Mouse (Mus musculus): Measurements from ENCODE around the gene Fstl4. TPM values are rescaled to one million over a fixed set of nuclear protein-coding genes. Genes with fewer than 3 reads are reported as not detected.

Gene Fstl4
- 5.7 and 6.7 TPM in 2 replicates for polyA plus RNA-seq (2015; fragmentation: Nextera tagmentation; extraction: Ambion mirVana)

DNA sequence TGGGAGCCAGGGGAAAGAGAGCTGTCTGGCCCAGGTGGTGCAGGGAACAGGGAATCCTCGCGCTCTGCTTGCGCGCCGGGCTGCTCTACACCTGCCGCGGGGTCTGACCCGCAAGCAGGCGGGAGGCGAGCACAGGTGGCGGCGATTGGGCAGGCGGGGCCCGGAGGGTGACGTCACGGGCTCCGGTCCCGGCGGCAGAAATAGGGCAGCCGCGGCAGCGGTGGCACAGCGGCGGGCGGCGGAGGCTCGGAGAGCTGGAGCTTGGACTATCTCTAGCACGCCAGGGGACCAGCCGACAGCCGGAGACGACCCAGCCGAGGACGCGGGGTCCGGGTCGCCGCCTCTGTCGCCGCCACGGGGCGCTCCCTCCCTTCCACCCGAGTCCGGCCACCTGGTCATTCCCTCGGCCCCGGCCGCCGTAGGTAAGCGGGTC lies at the start of gene Fstl4:
TSS of gene Fstl4 (plus strand) at position 174 of the 433 bp plus-strand sequence.
- Histone ChIP-seq H3K4me2 (peak within 1 kb of the TSS; percentile 98), H3K27me3 (peaks cover 37% of the 10 kb centered on the region), H3K36me3 (no peaks in the 10 kb centered on the region), H3K4me1 (replicated peaks) (peaks cover 22% of the 10 kb centered on the region), H3K4me3 (peak within 1 kb of the TSS; percentile 63), H3K27ac (no peak within 1 kb of the TSS), H3K9me3 (replicated peaks) (no peaks in the 10 kb centered on the region), H3K9ac (peak within 1 kb of the TSS; percentile 62)
- WGBS, result 2% methylated on average over 32 of the region's 48 CpGs
- peak; percentile 50; the same call in 1 of the 2 replicates for ATAC-seq (replicated peaks; ENCODE audit: insufficient number of reproducible peaks, insufficient read depth, low FRiP score, low read depth)

- Histone ChIP-seq H3K9me3 (replicated peaks) (no peaks in the 10 kb centered on the region), H3K4me3 (no peak overlapping the region), H3K4me1 (replicated peaks) (no peaks in the 10 kb centered on the region), H3K27me3 (no peaks in the 10 kb centered on the region), H3K36me3 (no peaks in the 10 kb centered on the region), H3K4me2 (no peak overlapping the region), H3K27ac (no peak overlapping the region), H3K9ac (no peak overlapping the region)
- no peak for ATAC-seq (replicated peaks; ENCODE audit: insufficient number of reproducible peaks, insufficient read depth, low FRiP score, low read depth)
- 69% methylated on average over 1 of the region's 1 CpGs for WGBS
Observed at GRCm38 (mm10) chr11:52718570-52718969, 45.9 kb upstream of the Fstl4 start.

- Histone ChIP-seq H3K4me2 (no peak overlapping the region), H3K27me3 (no peaks in the 10 kb centered on the region), H3K4me1 (replicated peaks) (no peaks in the 10 kb centered on the region), H3K27ac (no peak overlapping the region), H3K4me3 (no peak overlapping the region), H3K9me3 (replicated peaks) (no peaks in the 10 kb centered on the region; the same call in 1 of the 2 replicates), H3K9ac (no peak overlapping the region), H3K36me3 (no peaks in the 10 kb centered on the region)
- 73% methylated on average over 6 of the region's 6 CpGs for WGBS
- no peak for ATAC-seq (replicated peaks; ENCODE audit: insufficient number of reproducible peaks, insufficient read depth, low FRiP score, low read depth)
Observed at GRCm38 (mm10) chr11:52721087-52721486, 43.3 kb upstream of the Fstl4 start.

DNA sequence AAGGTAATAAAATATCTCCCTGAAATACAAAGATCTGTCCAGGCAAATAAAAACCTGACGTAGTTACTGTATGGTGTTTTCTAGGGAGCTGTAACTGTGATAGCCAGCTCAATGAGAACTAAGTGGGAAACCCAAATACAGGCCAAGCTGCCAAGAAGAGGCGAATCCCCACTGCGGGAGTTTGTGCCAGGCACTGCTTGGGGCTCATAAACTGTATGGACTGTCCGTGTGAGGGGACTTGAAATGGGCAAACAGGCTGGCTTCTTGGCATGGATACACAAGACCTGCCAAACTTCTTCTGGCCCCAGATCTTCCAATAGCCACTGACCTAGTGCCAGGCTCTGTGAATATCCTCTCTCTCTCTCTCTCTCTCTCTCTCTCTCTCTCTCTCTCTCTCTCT lies 41.7 kb upstream of the Fstl4 start:
- H3K4me1 ChIP-seq (replicated peaks), result no peaks in the 10 kb centered on the region
- no peak overlapping the region for H3K4me2 ChIP-seq
- no peak overlapping the region for H3K27ac ChIP-seq
- no peak overlapping the region for H3K9ac ChIP-seq
- no peaks in the 10 kb centered on the region; the same call in 1 of the 2 replicates for H3K9me3 ChIP-seq (replicated peaks)
- no peaks in the 10 kb centered on the region for H3K27me3 ChIP-seq
- H3K4me3 ChIP-seq, result no peak overlapping the region
- ATAC-seq (replicated peaks; ENCODE audit: insufficient number of reproducible peaks, insufficient read depth, low FRiP score, low read depth), result no peak
- H3K36me3 ChIP-seq, result no peaks in the 10 kb centered on the region
- 82% methylated on average over 4 of the region's 4 CpGs for WGBS

DNA sequence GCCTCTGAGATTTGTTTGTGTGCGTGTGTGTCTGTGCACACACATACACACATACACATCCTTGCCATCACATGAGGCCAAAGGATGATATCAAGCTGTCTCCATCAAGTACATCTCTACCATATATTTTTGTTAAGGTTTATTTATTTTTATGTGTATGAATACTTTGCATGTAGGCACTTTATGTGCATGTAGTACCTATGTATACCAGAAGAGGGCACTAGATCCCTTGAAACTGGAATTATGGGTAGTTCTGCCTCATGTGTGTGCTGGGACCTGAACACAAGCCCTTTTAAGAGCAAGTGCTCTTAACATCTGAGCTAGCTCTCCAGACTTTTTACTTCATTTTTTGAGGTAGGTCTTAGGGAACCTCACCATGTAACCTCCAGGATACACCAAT lies 38.4 kb upstream of the Fstl4 start:
- Histone ChIP-seq H3K9ac (no peak overlapping the region), H3K27me3 (no peaks in the 10 kb centered on the region), H3K4me2 (no peak overlapping the region), H3K4me1 (replicated peaks) (no peaks in the 10 kb centered on the region), H3K9me3 (replicated peaks) (no peaks in the 10 kb centered on the region; the same call in 1 of the 2 replicates), H3K4me3 (no peak overlapping the region), H3K36me3 (no peaks in the 10 kb centered on the region), H3K27ac (no peak overlapping the region)
- no peak for ATAC-seq (replicated peaks; ENCODE audit: insufficient number of reproducible peaks, insufficient read depth, low FRiP score, low read depth)
- 93% methylated on average over 1 of the region's 1 CpGs for WGBS

DNA sequence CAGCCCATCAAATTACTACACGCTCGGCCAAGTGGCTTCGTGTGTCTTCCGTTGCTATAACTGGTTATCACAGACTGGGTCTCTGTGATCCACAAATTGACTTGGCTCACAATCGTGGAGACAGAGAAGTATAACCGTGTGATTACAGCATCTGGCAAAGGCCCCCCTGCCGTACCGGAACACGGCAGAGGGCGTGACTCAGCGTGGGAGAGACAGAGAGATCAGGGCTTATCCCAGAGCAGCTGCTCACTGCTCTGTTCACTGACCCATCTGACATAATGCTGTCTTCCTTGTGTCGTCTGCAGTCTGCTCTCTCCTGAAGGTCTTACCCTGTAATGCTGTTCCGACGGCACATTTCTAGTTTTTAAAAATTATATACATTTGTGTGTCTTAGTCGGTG lies 36.0 kb upstream of the Fstl4 start:
- no peaks in the 10 kb centered on the region for H3K27me3 ChIP-seq
- no peaks in the 10 kb centered on the region for H3K36me3 ChIP-seq
- no peak overlapping the region for H3K9ac ChIP-seq
- no peak for ATAC-seq (replicated peaks; ENCODE audit: insufficient number of reproducible peaks, insufficient read depth, low FRiP score, low read depth)
- WGBS, result 67% methylated on average over 15 of the region's 15 CpGs
- no peaks in the 10 kb centered on the region; the same call in 1 of the 2 replicates for H3K9me3 ChIP-seq (replicated peaks)
- H3K4me3 ChIP-seq, result no peak overlapping the region
- H3K27ac ChIP-seq, result no peak overlapping the region
- no peak overlapping the region for H3K4me2 ChIP-seq
- H3K4me1 ChIP-seq (replicated peaks), result no peaks in the 10 kb centered on the region

DNA sequence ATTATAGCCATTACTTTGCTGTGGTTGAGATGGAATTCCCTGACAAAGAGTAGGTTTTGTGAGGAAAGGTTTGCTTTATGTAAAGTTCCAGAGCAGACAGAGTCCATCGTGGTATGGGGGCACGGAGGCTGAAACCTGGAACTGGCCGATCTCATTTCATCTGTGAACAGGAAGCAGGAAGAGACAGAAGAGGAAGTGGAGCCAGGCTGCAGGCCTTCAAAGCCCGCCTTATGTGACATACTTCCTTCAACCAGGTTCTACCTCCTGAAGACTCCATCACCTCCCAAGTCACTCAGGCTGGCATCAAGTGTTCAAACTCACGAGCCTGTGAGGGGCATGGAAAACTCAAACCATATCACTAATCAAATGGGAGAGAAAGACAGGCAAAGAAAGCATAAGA lies 34.5 kb upstream of the Fstl4 start:
- ATAC-seq (replicated peaks; ENCODE audit: insufficient number of reproducible peaks, insufficient read depth, low FRiP score, low read depth), result no peak
- H3K9me3 ChIP-seq (replicated peaks), result no peaks in the 10 kb centered on the region; the same call in 1 of the 2 replicates
- H3K4me3 ChIP-seq, result no peak overlapping the region
- H3K4me1 ChIP-seq (replicated peaks), result no peaks in the 10 kb centered on the region
- no peak overlapping the region for H3K4me2 ChIP-seq
- WGBS, result 67% methylated on average over 5 of the region's 5 CpGs
- H3K27me3 ChIP-seq, result no peaks in the 10 kb centered on the region
- no peak overlapping the region for H3K27ac ChIP-seq
- no peaks in the 10 kb centered on the region for H3K36me3 ChIP-seq
- no peak overlapping the region for H3K9ac ChIP-seq

DNA sequence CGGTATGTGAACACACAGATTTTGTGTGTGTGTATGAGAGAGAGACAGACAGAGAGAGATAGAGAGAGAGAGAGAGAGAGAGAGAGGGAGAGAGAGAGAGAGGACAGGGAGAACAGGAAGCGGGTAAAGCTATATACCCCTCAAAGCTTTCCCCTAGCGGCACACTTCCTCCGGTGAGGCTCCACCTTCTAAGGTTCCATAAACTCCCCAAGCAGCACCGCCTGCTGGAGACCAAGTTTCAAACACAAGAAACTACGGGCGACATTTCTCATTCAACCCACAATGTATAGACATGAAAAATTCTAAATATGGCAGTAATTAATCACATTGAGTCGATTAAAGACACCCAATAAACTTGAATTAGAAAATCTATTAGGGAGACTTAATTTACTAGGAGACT lies 32.5 kb upstream of the Fstl4 start:
- no peaks in the 10 kb centered on the region for H3K36me3 ChIP-seq

DNA sequence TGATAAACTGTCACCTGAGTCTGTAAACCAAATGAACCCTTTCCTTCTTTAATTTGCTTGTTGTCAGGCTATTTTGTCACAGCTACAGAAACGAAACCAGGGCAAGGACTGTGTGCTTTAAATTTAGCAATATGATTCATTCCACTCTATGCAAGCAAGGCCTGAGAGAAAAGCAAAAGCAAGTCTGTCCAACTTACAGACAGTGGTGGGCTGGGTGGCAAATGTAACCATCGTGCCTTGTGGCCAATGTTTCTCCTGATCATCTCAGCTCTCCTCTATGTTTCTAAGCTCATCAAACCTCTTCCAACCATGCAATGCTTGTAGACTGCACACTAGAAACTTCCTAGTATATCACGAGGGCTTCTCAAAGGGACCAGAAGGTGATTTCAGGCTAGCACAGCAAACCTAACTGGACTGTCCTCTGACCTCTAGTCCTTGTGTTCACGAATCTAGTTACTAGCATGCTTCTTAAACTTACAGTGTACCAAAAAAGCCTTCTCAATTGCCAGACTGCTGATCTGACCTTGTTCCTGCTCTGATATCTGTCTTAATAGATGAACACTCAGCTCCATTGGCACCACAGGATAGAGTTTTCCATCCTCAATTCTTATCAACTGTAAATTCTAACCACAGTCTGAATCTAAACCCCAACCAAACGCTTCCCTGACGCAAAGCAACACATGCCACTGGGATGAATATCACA lies 29.8 kb upstream of the Fstl4 start:
- no peaks in the 10 kb centered on the region for H3K9me3 ChIP-seq (replicated peaks)
- H3K4me3 ChIP-seq, result no peak overlapping the region
- H3K4me2 ChIP-seq, result no peak overlapping the region
- 66% methylated on average over 6 of the region's 6 CpGs for WGBS
- H3K27ac ChIP-seq, result no peak overlapping the region
- no peak overlapping the region for H3K9ac ChIP-seq
- no peaks in the 10 kb centered on the region for H3K27me3 ChIP-seq
- H3K4me1 ChIP-seq (replicated peaks), result 0 out of 2 replicates have a peak, but pooled peaks cover 2% of the 10 kb centered on the region
- H3K36me3 ChIP-seq, result no peaks in the 10 kb centered on the region
- no peak for ATAC-seq (replicated peaks; ENCODE audit: insufficient number of reproducible peaks, insufficient read depth, low FRiP score, low read depth)

More for the DNA sequence above, 32.5 kb upstream of the Fstl4 start:
- no peak overlapping the region for H3K27ac ChIP-seq
- H3K9ac ChIP-seq, result no peak overlapping the region
- ATAC-seq (replicated peaks; ENCODE audit: insufficient number of reproducible peaks, insufficient read depth, low FRiP score, low read depth), result no peak
- 56% methylated on average over 8 of the region's 8 CpGs for WGBS
- 0 out of 2 replicates have a peak, but pooled peaks cover 2% of the 10 kb centered on the region for H3K4me1 ChIP-seq (replicated peaks)
- H3K4me2 ChIP-seq, result no peak overlapping the region
- no peaks in the 10 kb centered on the region for H3K9me3 ChIP-seq (replicated peaks)
- no peaks in the 10 kb centered on the region for H3K27me3 ChIP-seq
- H3K4me3 ChIP-seq, result no peak overlapping the region

- H3K4me1 ChIP-seq (replicated peaks), result peaks cover 3% of the 10 kb centered on the region
- H3K9me3 ChIP-seq (replicated peaks), result no peaks in the 10 kb centered on the region
- no peaks in the 10 kb centered on the region for H3K27me3 ChIP-seq
- no peak overlapping the region for H3K27ac ChIP-seq
- H3K9ac ChIP-seq, result no peak overlapping the region
- H3K4me2 ChIP-seq, result no peak overlapping the region
- H3K4me3 ChIP-seq, result no peak overlapping the region
- no peaks in the 10 kb centered on the region for H3K36me3 ChIP-seq
- WGBS, result 27% methylated on average over 9 of the region's 9 CpGs
- no peak for ATAC-seq (replicated peaks; ENCODE audit: insufficient number of reproducible peaks, insufficient read depth, low FRiP score, low read depth)
Observed at GRCm38 (mm10) chr11:52739187-52739586, 25.2 kb upstream of the Fstl4 start.

- Histone ChIP-seq H3K4me3 (no peak overlapping the region), H3K36me3 (no peaks in the 10 kb centered on the region), H3K27me3 (no peaks in the 10 kb centered on the region), H3K4me1 (replicated peaks) (peaks cover 13% of the 10 kb centered on the region), H3K27ac (no peak overlapping the region), H3K9ac (no peak overlapping the region), H3K9me3 (replicated peaks) (no peaks in the 10 kb centered on the region), H3K4me2 (no peak overlapping the region)
- no peak for ATAC-seq (replicated peaks; ENCODE audit: insufficient number of reproducible peaks, insufficient read depth, low FRiP score, low read depth)
Observed at GRCm38 (mm10) chr11:52740466-52740865, 24.0 kb upstream of the Fstl4 start.

- Histone ChIP-seq H3K4me3 (no peak overlapping the region), H3K27ac (peak overlapping the region; percentile 89), H3K9ac (no peak overlapping the region), H3K4me2 (no peak overlapping the region), H3K4me1 (replicated peaks) (peaks cover 18% of the 10 kb centered on the region), H3K9me3 (replicated peaks) (no peaks in the 10 kb centered on the region), H3K27me3 (no peaks in the 10 kb centered on the region), H3K36me3 (no peaks in the 10 kb centered on the region)
- no peak for ATAC-seq (replicated peaks; ENCODE audit: insufficient number of reproducible peaks, insufficient read depth, low FRiP score, low read depth)
Observed at GRCm38 (mm10) chr11:52743956-52744355, 20.5 kb upstream of the Fstl4 start.

Data from heart, embryonic 15.5 days (tissue).